Mouse (Mus musculus) splenic B cell, adult 2 months (primary cell): ENCODE measurements around the gene Tbce.
"Not testable (repeated sequence)": the region's sequence is repeated elsewhere in the genome, so short reads cannot be mapped to it uniquely, and the experiment has no call there.

Experiments
- DNase-seq: peaks from one replicate; pipeline ENCODE4 v3.0.0-alpha.2; 2011; ENCODE audit warnings: low read depth, low spot score
- H3K27me3 ChIP-seq: 2 replicates; pipeline ENCODE4 v1.6.1; 2012; ENCODE audit warnings: mild to moderate bottlenecking, low read length, moderate library complexity, mixed read lengths; ENCODE audit not compliant: control insufficient read depth, poor library complexity, insufficient read depth, severe bottlenecking
- H3K36me3 ChIP-seq: 2 replicates; pipeline ENCODE4 v1.6.1; 2012; ENCODE audit warnings: mild to moderate bottlenecking, low read length, moderate library complexity, mixed read lengths; ENCODE audit not compliant: control insufficient read depth, poor library complexity, insufficient read depth, severe bottlenecking

The Tbce gene

GRCm38 (mm10) chr13:14014540-14014939, 24.9 kb downstream of the Tbce start:
- no peak for DNase-seq
- Histone ChIP-seq H3K36me3 (peaks cover 9% of the 10 kb centered on the region), H3K27me3 (no peaks in the 10 kb centered on the region)

GRCm38 (mm10) chr13:14014001-14014400, 25.4 kb downstream of the Tbce start:
- no peak for DNase-seq
- H3K36me3 ChIP-seq: peaks cover 6% of the 10 kb centered on the region
- no peaks in the 10 kb centered on the region for H3K27me3 ChIP-seq

- Histone ChIP-seq H3K36me3 (peaks cover 8% of the 10 kb centered on the region), H3K27me3 (no peaks in the 10 kb centered on the region)
- no peak for DNase-seq
Measured at GRCm38 (mm10) chr13:14011454-14011995, 27.9 kb downstream of the Tbce start.

- Histone ChIP-seq H3K36me3 (peaks cover 15% of the 10 kb centered on the region), H3K27me3 (no peaks in the 10 kb centered on the region)
- DNase-seq: no peak
Measured at GRCm38 (mm10) chr13:14006056-14006455, 33.4 kb downstream of the Tbce start.

GRCm38 (mm10) chr13:14004999-14005398, 34.4 kb downstream of the Tbce start:
- DNase-seq: no peak
- H3K36me3 ChIP-seq: peaks cover 11% of the 10 kb centered on the region
- H3K27me3 ChIP-seq: no peaks in the 10 kb centered on the region

- peaks cover 14% of the 10 kb centered on the region for H3K36me3 ChIP-seq
- peak; percentile 7 for DNase-seq
- H3K27me3 ChIP-seq: no peaks in the 10 kb centered on the region
Measured at GRCm38 (mm10) chr13:14004086-14004485, 35.4 kb downstream of the Tbce start.

- no peak for DNase-seq
- H3K27me3 ChIP-seq: no peaks in the 10 kb centered on the region
- peaks cover 18% of the 10 kb centered on the region for H3K36me3 ChIP-seq
Measured at GRCm38 (mm10) chr13:14002706-14003105, 36.7 kb downstream of the Tbce start.

GRCm38 (mm10) chr13:13997476-13997875, 42.0 kb downstream of the Tbce start:
- Histone ChIP-seq H3K36me3 (peaks cover 19% of the 10 kb centered on the region), H3K27me3 (no peaks in the 10 kb centered on the region)
- no peak for DNase-seq

GRCm38 (mm10) chr13:13995046-13995445, 44.4 kb downstream of the Tbce start:
- no peaks in the 10 kb centered on the region for H3K27me3 ChIP-seq
- H3K36me3 ChIP-seq: peaks cover 21% of the 10 kb centered on the region
- no peak for DNase-seq

GRCm38 (mm10) chr13:13993041-13993440, 46.4 kb downstream of the Tbce start:
- Histone ChIP-seq H3K36me3 (peaks cover 17% of the 10 kb centered on the region), H3K27me3 (no peaks in the 10 kb centered on the region)
- DNase-seq: no peak

GRCm38 (mm10) chr13:13990391-13990790, 49.0 kb downstream of the Tbce start:
- Histone ChIP-seq H3K27me3 (no peaks in the 10 kb centered on the region), H3K36me3 (peaks cover 11% of the 10 kb centered on the region)
- DNase-seq: no peak

- peaks cover 11% of the 10 kb centered on the region for H3K36me3 ChIP-seq
- no peak for DNase-seq
- H3K27me3 ChIP-seq: no peaks in the 10 kb centered on the region
Measured at GRCm38 (mm10) chr13:13989135-13989534, 50.3 kb downstream of the Tbce start.

GRCm38 (mm10) chr13:13983523-13983922, 55.9 kb downstream of the Tbce start:
- Histone ChIP-seq H3K27me3 (no peaks in the 10 kb centered on the region), H3K36me3 (peaks cover 4% of the 10 kb centered on the region; the same call in 1 of the 2 replicates)
- DNase-seq: no peak

GRCm38 (mm10) chr13:13981842-13982241, 57.6 kb downstream of the Tbce start:
- DNase-seq, H3K36me3 ChIP-seq, H3K27me3 ChIP-seq: not testable (repeated sequence)

GRCm38 (mm10) chr13:13969796-13970195, 69.6 kb downstream of the Tbce start:
- DNase-seq: no peak
- Histone ChIP-seq H3K36me3 (no peaks in the 10 kb centered on the region), H3K27me3 (no peaks in the 10 kb centered on the region)

GRCm38 (mm10) chr13:13968629-13969111, 70.8 kb downstream of the Tbce start:
- H3K36me3 ChIP-seq: no peaks in the 10 kb centered on the region
- no peak for DNase-seq
- H3K27me3 ChIP-seq: no peaks in the 10 kb centered on the region
